Mouse (Mus musculus) heart, embryonic 11.5 days (tissue): ENCODE data around the gene Sdk1. TPM values are rescaled to one million over a fixed set of nuclear protein-coding genes. Genes with fewer than 3 reads are reported as not detected.

Experiments
- ATAC-seq: fragments of 200-750 bp; cut with Nextera tagmentation; replicated peaks from 2 replicates; pipeline ENCODE4 v1.8.0; 2017; ENCODE audit warnings: moderate library complexity; ENCODE audit not compliant: insufficient number of reproducible peaks, low FRiP score, low TSS enrichment
- H3K27ac ChIP-seq: fragments of 300-500 bp; sonication (generic); 2 replicates; pipeline ENCODE4 v1.5.1; 2014; ENCODE audit warnings: mild to moderate bottlenecking, low read depth, low read length
- H3K27me3 ChIP-seq: fragments of 300-500 bp; sonication (generic); 2 replicates; pipeline ENCODE4 v1.6.1; 2014; ENCODE audit warnings: mild to moderate bottlenecking, low read length, mixed read lengths; ENCODE audit not compliant: control insufficient read depth, insufficient read depth
- H3K36me3 ChIP-seq: fragments of 300-500 bp; sonication (generic); 2 replicates; pipeline ENCODE4 v1.6.1; 2014; ENCODE audit warnings: mild to moderate bottlenecking, low read length, moderate library complexity, mixed read lengths; ENCODE audit not compliant: control insufficient read depth, insufficient read depth
- H3K4me1 ChIP-seq: fragments of 300-500 bp; sonication (generic); 2 replicates; pipeline ENCODE4 v1.6.1; 2014; ENCODE audit warnings: low read length; ENCODE audit not compliant: control insufficient read depth, insufficient read depth
- H3K4me2 ChIP-seq: fragments of 300-500 bp; sonication (generic); 2 replicates; pipeline ENCODE4 v1.6.1; 2014; ENCODE audit warnings: mild to moderate bottlenecking, moderate library complexity
- H3K4me3 ChIP-seq: fragments of 300-500 bp; sonication (generic); 2 replicates; pipeline ENCODE4 v1.5.1; 2014; ENCODE audit warnings: low read depth, low read length
- H3K9ac ChIP-seq: fragments of 300-500 bp; sonication (generic); 2 replicates; pipeline ENCODE4 v1.6.1; 2014; ENCODE audit warnings: mild to moderate bottlenecking, low read depth, low read length, moderate library complexity
- H3K9me3 ChIP-seq: fragments of 300-500 bp; sonication (generic); replicated peaks from 2 replicates; pipeline ENCODE4 v1.6.1; 2016; ENCODE audit warnings: low read length; ENCODE audit not compliant: control insufficient read depth
- WGBS: fragments of 180-500 bp; shearing (Covaris S2); extraction: QIAGEN DNeasy Blood & Tissue Kit; methylation state at CpG from one replicate; pipeline ENCODE4 v1.1.7; 2014; ENCODE audit not compliant: insufficient replicate concordance; 5-methylcytosine and 5-hydroxymethylcytosine counted together
- polyA plus RNA-seq: library from polyadenylated mRNA; unstranded; fragments of >200 nt; fragmentation: Nextera tagmentation; extraction: Ambion mirVana; gene quantifications from 2 replicates; pipeline ENCODE4 v1.2.1, GENCODE M21; 2014

Gene Sdk1
- polyA plus RNA-seq, 1 experiment from 2014 or later = 3.1 TPM

DNA sequence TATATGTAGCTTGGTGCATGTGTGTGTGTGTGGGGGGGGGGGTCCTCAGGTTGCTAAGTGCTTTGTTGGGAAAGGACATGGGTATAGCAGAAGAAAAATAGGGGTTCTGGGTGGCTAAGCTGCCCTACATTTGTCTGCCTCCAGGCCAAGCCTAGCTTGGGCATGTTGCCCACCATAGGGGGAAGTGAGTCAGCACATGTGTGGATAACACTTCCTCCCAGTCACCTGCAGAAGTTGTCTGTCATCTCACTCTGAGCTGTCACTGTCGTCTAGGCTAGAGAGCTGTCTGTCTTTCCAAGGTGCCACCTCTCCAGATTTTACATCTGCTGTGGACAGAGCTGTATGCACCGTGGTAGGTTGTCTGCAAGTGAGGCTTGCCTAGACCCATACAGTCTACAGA is 539.9 kb downstream of the Sdk1 start:
- WGBS = 61% methylated on average over 2 of the region's 2 CpGs
- H3K9me3 ChIP-seq = no peaks in the 10 kb centered on the region
- no peak for ATAC-seq

GRCm38 (mm10) chr5:141782330-141782729 is 541.0 kb downstream of the Sdk1 start:
- Histone ChIP-seq H3K27ac (no peak overlapping the region), H3K9ac (no peak overlapping the region), H3K4me2 (no peak overlapping the region), H3K9me3 (no peaks in the 10 kb centered on the region), H3K4me1 (no peaks in the 10 kb centered on the region; the same call in 1 of the 2 replicates), H3K36me3 (no peaks in the 10 kb centered on the region), H3K27me3 (no peaks in the 10 kb centered on the region), H3K4me3 (no peak overlapping the region)
- 65% methylated on average over 5 of the region's 5 CpGs for WGBS
- no peak for ATAC-seq

More for the DNA sequence above, 539.9 kb downstream of the Sdk1 start:
- Histone ChIP-seq H3K4me3 (no peak overlapping the region), H3K27me3 (no peaks in the 10 kb centered on the region), H3K4me2 (no peak overlapping the region), H3K36me3 (no peaks in the 10 kb centered on the region), H3K27ac (no peak overlapping the region), H3K4me1 (no peaks in the 10 kb centered on the region; the same call in 1 of the 2 replicates), H3K9ac (no peak overlapping the region)

GRCm38 (mm10) chr5:141783516-141783915 is 542.2 kb downstream of the Sdk1 start:
- Histone ChIP-seq H3K4me3 (no peak overlapping the region), H3K9me3 (no peaks in the 10 kb centered on the region), H3K9ac (no peak overlapping the region), H3K27ac (no peak overlapping the region), H3K27me3 (no peaks in the 10 kb centered on the region), H3K36me3 (no peaks in the 10 kb centered on the region), H3K4me1 (no peaks in the 10 kb centered on the region; the same call in 1 of the 2 replicates), H3K4me2 (no peak overlapping the region)
- 91% methylated on average over 7 of the region's 7 CpGs for WGBS
- ATAC-seq = no peak

GRCm38 (mm10) chr5:141793926-141794325 is 552.6 kb downstream of the Sdk1 start:
- H3K4me2 ChIP-seq = no peak overlapping the region
- no peaks in the 10 kb centered on the region for H3K36me3 ChIP-seq
- H3K27ac ChIP-seq = no peak overlapping the region
- no peak overlapping the region for H3K9ac ChIP-seq
- no peak overlapping the region for H3K4me3 ChIP-seq
- WGBS = 83% methylated on average over 4 of the region's 4 CpGs
- no peaks in the 10 kb centered on the region for H3K9me3 ChIP-seq
- H3K4me1 ChIP-seq = 0 out of 2 replicates have a peak, but pooled peaks cover 4% of the 10 kb centered on the region
- no peak for ATAC-seq
- no peaks in the 10 kb centered on the region for H3K27me3 ChIP-seq

DNA sequence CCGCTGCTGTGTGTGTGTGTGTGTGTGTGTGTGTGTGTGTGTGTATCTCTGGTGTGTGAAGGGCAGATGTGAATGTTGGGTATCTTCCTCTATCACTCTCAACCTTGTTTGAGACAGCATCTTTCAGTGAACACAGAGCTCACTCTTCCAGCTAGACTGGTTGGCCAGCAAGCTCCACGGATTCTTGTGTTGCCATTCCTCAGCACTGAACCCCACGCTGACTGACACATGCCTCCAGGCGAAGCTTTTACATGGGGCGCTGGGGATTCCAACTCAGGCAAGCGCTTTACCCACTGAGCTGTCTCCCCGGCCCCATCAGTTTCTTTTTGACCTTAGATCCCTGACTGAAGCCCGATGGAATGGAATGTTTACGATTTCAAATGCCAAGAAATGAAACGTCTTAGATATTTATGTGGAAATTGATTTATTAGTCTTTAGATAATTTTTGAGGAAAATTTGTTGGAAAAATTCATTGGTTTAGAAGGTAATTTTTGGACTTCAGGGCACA is 582.6 kb downstream of the Sdk1 start:
- H3K4me2 ChIP-seq = no peak overlapping the region
- H3K4me1 ChIP-seq = no peaks in the 10 kb centered on the region
- no peak for ATAC-seq
- no peak overlapping the region for H3K4me3 ChIP-seq
- H3K9ac ChIP-seq = no peak overlapping the region
- H3K27me3 ChIP-seq = no peaks in the 10 kb centered on the region
- H3K36me3 ChIP-seq = no peaks in the 10 kb centered on the region
- no peak overlapping the region for H3K27ac ChIP-seq
- 69% methylated on average over 10 of the region's 10 CpGs for WGBS
- no peaks in the 10 kb centered on the region for H3K9me3 ChIP-seq

DNA sequence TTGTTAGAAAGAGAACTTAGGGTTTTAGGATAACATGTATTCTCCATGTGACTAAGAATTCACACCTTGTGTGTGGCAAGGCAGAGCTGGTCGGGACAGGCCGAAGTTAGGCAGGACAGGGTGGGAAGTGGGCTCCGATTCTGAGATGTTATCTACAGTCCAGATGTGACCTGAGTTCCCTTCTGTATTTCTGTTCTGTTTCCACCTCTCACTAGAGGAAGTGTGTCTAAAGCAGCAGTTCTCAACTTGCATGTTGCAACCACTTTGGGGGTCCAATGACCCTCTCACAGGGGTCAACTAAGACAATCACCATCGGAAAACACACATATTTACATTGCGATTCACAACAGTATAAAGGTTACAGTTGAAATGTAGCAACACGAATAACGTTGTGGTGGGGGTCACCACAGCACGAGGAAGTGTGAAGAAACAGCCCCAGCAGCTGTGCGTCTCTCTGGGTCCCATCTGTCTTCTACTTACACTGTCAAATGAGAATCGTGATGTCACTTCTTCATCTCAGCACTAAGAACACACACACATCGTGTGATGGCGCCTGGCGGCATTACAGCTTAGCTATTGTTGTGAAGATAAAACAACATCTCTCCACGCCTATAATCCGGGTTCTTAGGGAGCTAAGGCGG is 583.6 kb downstream of the Sdk1 start:
- H3K27ac ChIP-seq = no peak overlapping the region
- H3K9me3 ChIP-seq = peaks cover 3% of the 10 kb centered on the region; the same call in 1 of the 2 replicates
- no peaks in the 10 kb centered on the region for H3K4me1 ChIP-seq
- H3K36me3 ChIP-seq = no peaks in the 10 kb centered on the region
- no peak overlapping the region for H3K4me2 ChIP-seq
- H3K27me3 ChIP-seq = no peaks in the 10 kb centered on the region
- WGBS = 75% methylated on average over 16 of the region's 16 CpGs
- no peak overlapping the region for H3K9ac ChIP-seq
- ATAC-seq = no peak
- H3K4me3 ChIP-seq = no peak overlapping the region

DNA sequence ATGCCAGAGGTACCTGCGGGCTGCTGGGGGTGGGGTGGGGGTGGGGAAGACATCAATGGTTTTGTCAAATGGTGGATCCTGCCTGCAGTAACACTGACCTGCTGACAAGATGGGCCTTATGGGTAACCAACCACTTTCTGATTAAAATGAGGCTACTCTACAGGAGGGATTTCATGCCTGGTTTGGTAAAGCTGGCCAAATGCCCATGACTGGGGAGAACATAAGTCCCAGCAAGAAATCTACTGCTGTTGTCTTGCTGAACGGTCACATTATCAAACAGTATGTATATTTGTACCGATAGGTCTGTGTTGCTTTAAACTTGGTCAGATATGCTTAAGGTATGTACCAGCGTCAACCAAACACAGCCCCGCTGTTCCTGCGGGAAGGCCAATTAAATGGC is 594.3 kb downstream of the Sdk1 start:
- H3K27me3 ChIP-seq = no peaks in the 10 kb centered on the region
- no peak overlapping the region for H3K4me2 ChIP-seq
- ATAC-seq = no peak
- H3K27ac ChIP-seq = no peak overlapping the region
- WGBS = 54% methylated on average over 6 of the region's 6 CpGs
- H3K4me1 ChIP-seq = peaks cover 6% of the 10 kb centered on the region; the same call in 1 of the 2 replicates
- no peak overlapping the region for H3K4me3 ChIP-seq
- no peaks in the 10 kb centered on the region for H3K36me3 ChIP-seq
- no peak overlapping the region for H3K9ac ChIP-seq
- H3K9me3 ChIP-seq = no peaks in the 10 kb centered on the region

GRCm38 (mm10) chr5:141836892-141837455 is 595.7 kb downstream of the Sdk1 start:
- 64% methylated on average over 8 of the region's 8 CpGs for WGBS
- no peaks in the 10 kb centered on the region for H3K36me3 ChIP-seq
- no peaks in the 10 kb centered on the region for H3K9me3 ChIP-seq
- H3K27ac ChIP-seq = no peak overlapping the region
- no peaks in the 10 kb centered on the region for H3K27me3 ChIP-seq
- no peak for ATAC-seq
- H3K4me1 ChIP-seq = peaks cover 6% of the 10 kb centered on the region; the same call in 1 of the 2 replicates
- H3K4me2 ChIP-seq = no peak overlapping the region
- H3K4me3 ChIP-seq = no peak overlapping the region
- no peak overlapping the region for H3K9ac ChIP-seq

DNA sequence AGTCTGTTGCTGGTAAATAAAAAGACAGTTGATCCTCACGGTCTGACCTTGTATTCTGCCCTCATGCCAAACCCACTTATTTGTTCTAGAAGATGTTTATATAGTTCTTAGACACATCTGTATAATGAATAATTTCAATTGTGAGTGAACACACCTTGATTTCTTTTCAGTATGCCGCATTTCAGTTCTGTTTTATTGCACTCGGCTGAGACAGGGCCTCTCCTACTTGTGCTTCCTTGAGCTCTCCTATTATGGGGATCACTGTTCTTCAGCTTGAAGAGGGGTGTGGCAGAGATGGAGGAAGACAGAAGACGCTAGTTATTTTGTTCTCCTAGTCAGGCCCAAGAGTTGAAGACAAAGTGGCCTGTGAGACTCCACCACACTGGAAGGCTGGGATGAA is 603.4 kb downstream of the Sdk1 start:
- no peak overlapping the region for H3K4me3 ChIP-seq
- no peaks in the 10 kb centered on the region for H3K4me1 ChIP-seq
- no peak overlapping the region for H3K27ac ChIP-seq
- no peaks in the 10 kb centered on the region for H3K9me3 ChIP-seq
- H3K27me3 ChIP-seq = no peaks in the 10 kb centered on the region
- H3K4me2 ChIP-seq = no peak overlapping the region
- ATAC-seq = no peak
- 83% methylated on average over 4 of the region's 4 CpGs for WGBS
- H3K36me3 ChIP-seq = no peaks in the 10 kb centered on the region
- H3K9ac ChIP-seq = no peak overlapping the region
